Mouse (Mus musculus): ENCODE results near the gene Abcc8. TPM values are rescaled to one million over a fixed set of nuclear protein-coding genes. Genes with fewer than 3 reads are reported as not detected.
"Not testable (repeated sequence)": the region's sequence is repeated elsewhere in the genome, so short reads cannot be mapped to it uniquely, and the experiment has no call there.

Gene Abcc8
- polyA plus RNA-seq, 1 experiment = 1.2 TPM

- Histone ChIP-seq H3K4me1 (ENCODE audit: control insufficient read depth, insufficient read depth, low read length) (no peaks in the 10 kb centered on the region), H3K4me3 (replicated peaks; ENCODE audit: extremely low read depth, low read depth, low read length) (no peak overlapping the region)
- WGBS = 21% methylated on average over 14 of the region's 14 CpGs
- TF ChIP-seq POLR2A (IDR thresholded peaks at IDR 0.05; ENCODE audit: borderline replicate concordance, extremely low read depth, low read depth, low read length) (no peak), CTCF (IDR thresholded peaks at IDR 0.05; ENCODE audit: insufficient read depth, low read length) (no peak)
- no peak for DNase-seq
Measured at GRCm38 (mm10) chr7:46201649-46202048, 21.8 kb upstream of the Abcc8 start.

GRCm38 (mm10) chr7:46200021-46200420 lies 20.2 kb upstream of the Abcc8 start:
- no peak for DNase-seq
- TF ChIP-seq CTCF (IDR thresholded peaks at IDR 0.05; ENCODE audit: insufficient read depth, low read length) (no peak), POLR2A (IDR thresholded peaks at IDR 0.05; ENCODE audit: borderline replicate concordance, extremely low read depth, low read depth, low read length) (no peak)
- no peak overlapping the region for H3K4me3 ChIP-seq (replicated peaks; ENCODE audit: extremely low read depth, low read depth, low read length)
- 61% methylated on average over 6 of the region's 6 CpGs for WGBS
- H3K4me1 ChIP-seq (ENCODE audit: control insufficient read depth, insufficient read depth, low read length) = no peaks in the 10 kb centered on the region

- no peak overlapping the region for H3K4me3 ChIP-seq (replicated peaks; ENCODE audit: extremely low read depth, low read depth, low read length)
- no peaks in the 10 kb centered on the region for H3K4me1 ChIP-seq (ENCODE audit: control insufficient read depth, insufficient read depth, low read length)
- no peak for DNase-seq
- no peak for TF ChIP-seq CTCF (IDR thresholded peaks at IDR 0.05; ENCODE audit: insufficient read depth, low read length)
- TF ChIP-seq POLR2A (IDR thresholded peaks at IDR 0.05; ENCODE audit: borderline replicate concordance, extremely low read depth, low read depth, low read length) = no peak
- 75% methylated on average over 5 of the region's 5 CpGs for whole genome bisulfite sequencing
Measured at GRCm38 (mm10) chr7:46195356-46195755, 15.5 kb upstream of the Abcc8 start.

- DNase-seq = no peak
- H3K4me1 ChIP-seq (ENCODE audit: control insufficient read depth, insufficient read depth, low read length) = no peaks in the 10 kb centered on the region
- no peak overlapping the region for H3K4me3 ChIP-seq (replicated peaks; ENCODE audit: extremely low read depth, low read depth, low read length)
- TF ChIP-seq POLR2A (IDR thresholded peaks at IDR 0.05; ENCODE audit: borderline replicate concordance, extremely low read depth, low read depth, low read length) (no peak), CTCF (IDR thresholded peaks at IDR 0.05; ENCODE audit: insufficient read depth, low read length) (no peak)
Measured at GRCm38 (mm10) chr7:46184232-46184631, 4.4 kb upstream of the Abcc8 start.

GRCm38 (mm10) chr7:46181590-46181989 lies 1.8 kb upstream of the Abcc8 start:
- Histone ChIP-seq H3K4me3 (replicated peaks; ENCODE audit: extremely low read depth, low read depth, low read length) (no peak overlapping the region), H3K4me1 (ENCODE audit: control insufficient read depth, insufficient read depth, low read length) (no peaks in the 10 kb centered on the region)
- DNase-seq = peak; percentile 11
- peak; percentile 89 for TF ChIP-seq CTCF (IDR thresholded peaks at IDR 0.05; ENCODE audit: insufficient read depth, low read length)
- no peak for TF ChIP-seq POLR2A (IDR thresholded peaks at IDR 0.05; ENCODE audit: borderline replicate concordance, extremely low read depth, low read depth, low read length)
- WGBS = 0% methylated on average over 3 of the region's 3 CpGs

- H3K4me3 ChIP-seq (replicated peaks; ENCODE audit: extremely low read depth, low read depth, low read length); H3K4me1 ChIP-seq (ENCODE audit: control insufficient read depth, insufficient read depth, low read length); DNase-seq: not testable (repeated sequence)
- WGBS = 77% methylated on average over 1 of the region's 1 CpGs
Measured at GRCm38 (mm10) chr7:46168980-46169379, 10.9 kb downstream of the Abcc8 start.

GRCm38 (mm10) chr7:46168402-46168801 lies 11.4 kb downstream of the Abcc8 start:
- no peak overlapping the region for H3K4me3 ChIP-seq (replicated peaks; ENCODE audit: extremely low read depth, low read depth, low read length)
- no peaks in the 10 kb centered on the region for H3K4me1 ChIP-seq (ENCODE audit: control insufficient read depth, insufficient read depth, low read length)
- no peak for DNase-seq
- TF ChIP-seq POLR2A (IDR thresholded peaks at IDR 0.05; ENCODE audit: borderline replicate concordance, extremely low read depth, low read depth, low read length) (no peak), CTCF (IDR thresholded peaks at IDR 0.05; ENCODE audit: insufficient read depth, low read length) (no peak)
- 87% methylated on average over 6 of the region's 6 CpGs for WGBS

- no peak for TF ChIP-seq CTCF (IDR thresholded peaks at IDR 0.05; ENCODE audit: insufficient read depth, low read length)
- Histone ChIP-seq H3K4me3 (replicated peaks; ENCODE audit: extremely low read depth, low read depth, low read length) (no peak overlapping the region), H3K4me1 (ENCODE audit: control insufficient read depth, insufficient read depth, low read length) (no peaks in the 10 kb centered on the region)
- WGBS = 75% methylated on average over 7 of the region's 7 CpGs
- DNase-seq = no peak
Measured at GRCm38 (mm10) chr7:46167901-46168300, 11.9 kb downstream of the Abcc8 start.

GRCm38 (mm10) chr7:46165876-46166275 lies 14.0 kb downstream of the Abcc8 start:
- no peaks in the 10 kb centered on the region for H3K4me1 ChIP-seq (ENCODE audit: control insufficient read depth, insufficient read depth, low read length)
- no peak overlapping the region for H3K4me3 ChIP-seq (replicated peaks; ENCODE audit: extremely low read depth, low read depth, low read length)
- no peak for TF ChIP-seq CTCF (IDR thresholded peaks at IDR 0.05; ENCODE audit: insufficient read depth, low read length)
- TF ChIP-seq POLR2A (IDR thresholded peaks at IDR 0.05; ENCODE audit: borderline replicate concordance, extremely low read depth, low read depth, low read length) = no peak
- no peak for DNase-seq
- 89% methylated on average over 11 of the region's 11 CpGs for WGBS

GRCm38 (mm10) chr7:46162731-46163130 lies 17.1 kb downstream of the Abcc8 start:
- 67% methylated on average over 5 of the region's 5 CpGs for whole genome bisulfite sequencing
- H3K4me3 ChIP-seq (replicated peaks; ENCODE audit: extremely low read depth, low read depth, low read length) = no peak overlapping the region
- no peaks in the 10 kb centered on the region for H3K4me1 ChIP-seq (ENCODE audit: control insufficient read depth, insufficient read depth, low read length)
- TF ChIP-seq POLR2A (IDR thresholded peaks at IDR 0.05; ENCODE audit: borderline replicate concordance, extremely low read depth, low read depth, low read length) (no peak), CTCF (IDR thresholded peaks at IDR 0.05; ENCODE audit: insufficient read depth, low read length) (no peak)
- DNase-seq = no peak
